Mouse (Mus musculus) midbrain, embryonic 11.5 days (tissue): ENCODE measurements around the gene Mob1b. TPM values are rescaled to one million over a fixed set of nuclear protein-coding genes. Genes with fewer than 3 reads are reported as not detected.

Source experiments
- ATAC-seq: fragments of 200-750 bp; cut with Nextera tagmentation; 2 replicates; pipeline ENCODE4 v1.8.0; 2017; ENCODE audit warnings: moderate TSS enrichment, moderate library complexity; ENCODE audit not compliant: low FRiP score
- DNase-seq: peaks from one replicate; pipeline ENCODE4 v3.0.0; 2015; ENCODE audit warnings: low spot score; ENCODE audit errors: missing footprints
- H3K27ac ChIP-seq: fragments of 300-500 bp; sonication (generic); 2 replicates; pipeline ENCODE4 v1.5.1; 2014; ENCODE audit warnings: low read depth, low read length
- H3K27me3 ChIP-seq: fragments of 300-500 bp; sonication (generic); 2 replicates; pipeline ENCODE4 v1.6.1; 2014; ENCODE audit warnings: mild to moderate bottlenecking, low read length, moderate library complexity, mixed read lengths; ENCODE audit not compliant: control insufficient read depth, insufficient read depth
- H3K36me3 ChIP-seq: fragments of 300-500 bp; sonication (generic); 2 replicates; pipeline ENCODE4 v1.6.1; 2014; ENCODE audit warnings: mild to moderate bottlenecking, low read length, moderate library complexity, mixed read lengths; ENCODE audit not compliant: control insufficient read depth, insufficient read depth
- H3K4me1 ChIP-seq: fragments of 300-500 bp; sonication (generic); 2 replicates; pipeline ENCODE4 v1.6.1; 2014; ENCODE audit warnings: low read length; ENCODE audit not compliant: control insufficient read depth, insufficient read depth
- H3K4me2 ChIP-seq: fragments of 300-500 bp; sonication (generic); 2 replicates; pipeline ENCODE4 v1.6.1; 2014; ENCODE audit warnings: mild to moderate bottlenecking, moderate library complexity
- H3K4me3 ChIP-seq: fragments of 300-500 bp; sonication (generic); 2 replicates; pipeline ENCODE4 v1.5.1; 2014; ENCODE audit warnings: low read depth, low read length
- H3K9ac ChIP-seq: fragments of 300-500 bp; sonication (generic); 2 replicates; pipeline ENCODE4 v1.6.1; 2014; ENCODE audit warnings: low read length
- H3K9me3 ChIP-seq: fragments of 300-500 bp; sonication (generic); 2 replicates; pipeline ENCODE4 v1.6.1; 2016; ENCODE audit warnings: low read length; ENCODE audit not compliant: control insufficient read depth
- WGBS: fragments of 180-500 bp; shearing (Covaris S2); extraction: QIAGEN DNeasy Blood & Tissue Kit; methylation state at CpG from one replicate; pipeline ENCODE4 v1.1.7; 2014; 5-methylcytosine and 5-hydroxymethylcytosine counted together
- polyA plus RNA-seq: library from polyadenylated mRNA; unstranded; fragments of >200 nt; fragmentation: Nextera tagmentation; extraction: Ambion mirVana; gene quantifications from 2 replicates; pipeline ENCODE4 v1.2.1, GENCODE M21; 2014

The Mob1b gene
- polyA plus RNA-seq, 1 experiment from 2014 or later: 18.3 TPM

DNA sequence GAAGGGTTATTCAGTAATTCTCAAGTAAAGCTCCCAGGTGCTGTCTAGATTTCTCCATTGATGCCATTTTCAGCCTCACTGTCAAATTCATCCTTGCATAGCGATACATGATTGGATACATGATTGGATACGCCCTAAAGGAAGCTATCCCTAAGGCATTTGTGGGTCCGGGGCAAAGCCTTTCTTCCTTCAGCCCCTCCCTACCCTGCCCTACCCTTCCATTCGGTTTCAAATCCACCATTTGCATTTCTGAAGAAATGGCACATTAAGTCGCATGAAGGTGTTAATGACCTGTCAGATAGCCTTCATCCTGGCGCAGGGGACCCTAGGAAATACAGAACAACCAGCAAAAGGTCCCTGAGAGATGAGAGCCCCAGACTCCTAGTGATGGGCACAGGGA is 35.3 kb upstream of the Mob1b start:
- H3K27me3 ChIP-seq: no peaks in the 10 kb centered on the region
- ATAC-seq (no peak), DNase-seq (peak; percentile 82)
- no peak overlapping the region for H3K4me3 ChIP-seq
- H3K9me3 ChIP-seq: no peaks in the 10 kb centered on the region
- H3K36me3 ChIP-seq: no peaks in the 10 kb centered on the region
- no peaks in the 10 kb centered on the region for H3K4me1 ChIP-seq
- H3K4me2 ChIP-seq: no peak overlapping the region
- no peak overlapping the region for H3K9ac ChIP-seq
- 19% methylated on average over 6 of the region's 6 CpGs for WGBS
- H3K27ac ChIP-seq: no peak overlapping the region

DNA sequence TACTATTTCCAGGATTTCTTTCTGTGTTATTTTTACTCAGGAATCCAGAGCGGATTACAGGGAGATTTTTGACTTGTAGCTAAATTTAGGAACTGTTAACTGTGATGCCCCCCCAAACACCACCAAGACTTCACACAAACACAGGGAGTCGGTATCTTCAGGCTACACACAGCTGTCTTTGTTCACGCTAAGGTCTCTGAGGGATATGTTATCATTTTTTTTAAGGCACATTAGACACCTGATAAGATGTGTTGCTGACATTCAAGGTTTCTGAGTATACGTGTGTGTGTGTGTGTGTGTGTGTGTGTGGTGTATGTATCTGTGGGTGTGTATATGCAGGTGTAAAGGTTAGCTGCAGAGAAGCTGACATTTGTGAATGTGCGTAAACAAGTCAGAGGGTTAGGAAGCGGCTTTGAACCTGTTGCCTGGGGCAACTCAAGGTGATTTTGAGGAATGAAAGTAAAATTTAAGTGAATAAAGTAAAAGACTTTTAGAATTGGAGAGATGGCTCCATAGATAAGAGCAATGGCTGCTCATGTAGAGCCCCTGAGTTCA is 34.8 kb upstream of the Mob1b start:
- ATAC-seq: no peak
- peak; percentile 68 for DNase-seq
- no peak overlapping the region for H3K9ac ChIP-seq
- no peaks in the 10 kb centered on the region for H3K36me3 ChIP-seq
- H3K4me2 ChIP-seq: no peak overlapping the region
- H3K27ac ChIP-seq: no peak overlapping the region
- H3K4me3 ChIP-seq: no peak overlapping the region
- no peaks in the 10 kb centered on the region for H3K4me1 ChIP-seq
- WGBS: 74% methylated on average over 6 of the region's 6 CpGs
- no peaks in the 10 kb centered on the region for H3K27me3 ChIP-seq
- no peaks in the 10 kb centered on the region for H3K9me3 ChIP-seq

DNA sequence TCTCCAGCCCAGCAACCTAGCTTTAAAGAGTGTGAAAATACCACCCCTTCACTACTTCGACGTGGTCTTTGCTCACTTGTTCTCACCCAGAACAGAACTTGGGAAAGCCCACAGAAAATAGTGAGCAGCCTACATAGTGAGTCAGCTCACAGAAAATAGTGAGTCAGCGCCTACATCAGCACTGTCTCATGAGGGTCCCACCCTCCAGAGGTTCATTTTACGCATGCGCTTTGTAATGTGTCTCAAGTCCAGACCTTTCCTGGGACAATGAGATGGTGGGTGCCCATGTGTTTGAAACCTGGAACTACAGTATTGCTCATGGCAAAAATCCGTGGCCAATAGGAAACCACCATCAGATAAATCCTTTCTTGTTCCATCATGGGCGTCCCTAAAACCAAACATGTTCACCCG is 32.7 kb upstream of the Mob1b start:
- Histone ChIP-seq H3K4me3 (no peak overlapping the region), H3K36me3 (no peaks in the 10 kb centered on the region), H3K4me1 (no peaks in the 10 kb centered on the region), H3K27me3 (no peaks in the 10 kb centered on the region), H3K9me3 (no peaks in the 10 kb centered on the region), H3K9ac (no peak overlapping the region), H3K4me2 (no peak overlapping the region), H3K27ac (no peak overlapping the region)
- DNase-seq: peak; percentile 54
- no peak for ATAC-seq
- WGBS: 84% methylated on average over 8 of the region's 8 CpGs

DNA sequence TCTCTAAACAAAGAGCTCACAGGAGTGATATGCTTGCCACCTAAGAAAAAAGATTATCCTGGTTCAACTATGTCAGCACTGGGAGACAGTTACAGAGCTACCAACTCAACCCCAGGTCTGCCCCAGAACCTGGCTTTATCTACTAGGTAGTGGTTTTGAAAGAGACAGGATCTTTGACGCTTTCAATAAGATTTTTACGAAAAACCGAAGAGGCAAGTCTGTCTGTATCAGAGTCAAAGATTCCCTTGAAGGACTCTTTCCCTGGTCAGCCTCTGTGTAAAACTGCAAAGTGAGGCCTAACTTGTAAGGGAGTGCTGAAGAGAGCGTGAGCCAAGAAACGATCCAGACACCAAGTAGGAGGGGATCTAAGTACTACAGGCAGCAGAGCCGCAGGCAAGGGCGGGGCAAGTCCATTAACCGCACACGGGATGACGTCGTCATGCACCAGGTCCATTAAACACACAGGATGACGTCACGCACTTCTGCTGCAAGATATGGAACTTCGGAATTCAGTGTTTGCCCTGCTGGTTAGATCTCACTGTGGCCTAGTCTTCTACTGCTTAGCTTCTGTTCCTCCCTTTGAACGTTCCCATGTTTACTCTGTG is 32.0 kb upstream of the Mob1b start:
- 88% methylated on average over 15 of the region's 15 CpGs for WGBS
- Histone ChIP-seq H3K4me3 (no peak overlapping the region), H3K9me3 (no peaks in the 10 kb centered on the region), H3K36me3 (no peaks in the 10 kb centered on the region), H3K27me3 (no peaks in the 10 kb centered on the region), H3K9ac (no peak overlapping the region), H3K27ac (no peak overlapping the region), H3K4me2 (no peak overlapping the region), H3K4me1 (no peaks in the 10 kb centered on the region)
- no peak for ATAC-seq
- DNase-seq: peak; percentile 82

DNA sequence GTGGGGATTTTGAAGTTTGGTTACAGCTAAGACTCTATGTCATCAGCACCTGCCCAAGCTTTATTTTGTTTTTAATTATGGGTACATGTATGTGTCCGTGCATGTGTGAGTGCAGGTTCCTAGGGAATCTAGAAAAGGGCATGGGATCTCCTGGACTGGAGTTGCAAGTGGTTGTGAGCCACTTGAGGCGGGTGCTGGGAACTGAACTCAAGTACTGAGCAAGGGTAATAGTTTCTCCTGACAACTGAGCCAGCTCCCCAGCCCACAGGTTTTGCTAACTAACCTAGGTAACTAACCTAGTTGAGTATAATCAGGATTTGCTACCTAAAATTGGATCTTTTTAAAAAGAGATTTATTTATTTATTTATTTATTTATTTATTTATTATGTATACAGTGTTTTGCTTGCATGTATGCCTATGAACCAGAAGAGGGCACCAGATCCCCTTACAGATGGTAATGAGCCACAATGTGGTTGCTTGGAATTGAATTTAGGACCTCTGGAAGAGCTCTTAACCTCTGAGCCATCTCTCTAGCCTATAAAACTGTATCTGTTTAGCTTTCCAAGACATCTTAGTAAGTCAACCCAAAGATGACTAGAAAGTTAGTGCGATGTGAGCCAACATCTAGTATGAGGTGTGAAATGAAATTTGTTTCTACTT is 31.2 kb upstream of the Mob1b start:
- WGBS: 78% methylated on average over 3 of the region's 3 CpGs
- Histone ChIP-seq H3K9me3 (no peaks in the 10 kb centered on the region), H3K27me3 (no peaks in the 10 kb centered on the region), H3K4me2 (no peak overlapping the region), H3K4me3 (no peak overlapping the region), H3K36me3 (no peaks in the 10 kb centered on the region), H3K9ac (no peak overlapping the region), H3K4me1 (no peaks in the 10 kb centered on the region), H3K27ac (no peak overlapping the region)
- DNase-seq: peak; percentile 84
- ATAC-seq: peak; percentile 50

DNA sequence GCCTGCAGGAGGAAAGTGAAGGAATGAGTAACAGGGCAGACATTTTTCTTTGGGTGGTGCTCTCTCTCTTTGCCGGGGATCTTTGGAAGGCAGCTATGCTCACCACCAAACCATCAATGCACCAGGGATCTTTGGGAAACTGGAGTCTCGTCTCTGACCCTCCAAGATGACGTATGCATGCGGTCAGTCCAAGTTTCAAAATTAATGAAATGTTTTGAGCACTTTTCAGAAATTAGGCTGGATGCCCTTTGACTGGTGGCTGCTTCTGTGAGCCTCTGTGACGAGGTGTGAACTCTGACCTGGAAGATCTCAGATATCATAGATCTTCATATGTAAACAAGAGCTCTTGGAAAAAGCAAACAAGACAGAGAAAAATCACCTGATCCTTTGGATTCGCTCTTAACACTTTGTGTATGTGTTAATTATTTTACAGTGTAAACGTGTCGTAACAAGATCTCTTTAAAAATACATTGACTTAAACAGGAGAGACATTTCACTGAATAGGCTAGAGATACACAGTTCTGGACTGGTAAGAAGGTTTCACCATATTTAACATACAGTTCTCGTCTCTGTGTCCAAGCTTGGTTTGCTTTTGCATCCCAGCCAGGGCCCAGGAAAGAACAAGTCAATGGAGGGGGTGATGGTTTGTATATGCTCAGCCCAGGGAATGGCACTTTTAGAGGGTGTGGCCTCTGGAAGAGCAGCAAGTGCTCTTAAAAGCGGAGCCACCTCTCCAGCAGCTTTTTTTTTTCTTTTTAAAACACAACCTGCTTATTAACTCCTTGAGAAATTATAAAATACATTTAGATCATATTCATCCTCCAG is 29.8 kb upstream of the Mob1b start:
- no peaks in the 10 kb centered on the region for H3K36me3 ChIP-seq
- WGBS: 75% methylated on average over 10 of the region's 10 CpGs
- no peak for ATAC-seq

DNA sequence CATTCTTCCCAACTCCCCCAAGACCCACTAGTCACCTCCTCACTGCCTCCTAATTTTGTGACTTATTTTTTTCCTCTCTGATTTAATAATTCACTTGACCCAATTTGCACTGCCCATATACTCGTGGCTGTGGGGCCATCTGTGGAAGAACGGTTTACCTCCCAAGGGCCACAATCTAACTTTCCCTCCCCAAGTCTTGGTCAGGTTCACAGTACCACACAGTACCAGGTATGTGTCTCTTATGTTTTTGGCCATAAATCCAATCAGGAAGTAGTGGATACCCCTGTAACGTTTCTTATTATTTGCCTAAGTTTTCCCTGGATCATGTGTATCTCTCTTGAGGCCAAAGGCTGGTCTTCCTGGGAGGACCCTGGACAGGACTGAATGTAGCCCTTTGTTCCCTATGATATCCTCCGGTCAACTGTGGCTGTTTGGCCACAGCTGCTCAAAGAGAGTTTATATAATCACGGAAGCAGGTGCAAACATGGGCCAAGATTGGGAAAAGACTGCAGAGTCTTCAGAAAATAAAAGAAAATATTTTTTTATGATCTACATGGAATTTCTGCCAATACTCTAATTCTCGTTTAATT is 29.1 kb upstream of the Mob1b start:
- ATAC-seq (no peak), DNase-seq (peak; percentile 69)
- no peak overlapping the region for H3K9ac ChIP-seq
- H3K27ac ChIP-seq: no peak overlapping the region
- no peaks in the 10 kb centered on the region for H3K4me1 ChIP-seq
- H3K4me2 ChIP-seq: no peak overlapping the region
- no peaks in the 10 kb centered on the region for H3K9me3 ChIP-seq
- no peaks in the 10 kb centered on the region for H3K27me3 ChIP-seq
- no peak overlapping the region for H3K4me3 ChIP-seq
- WGBS: 87% methylated on average over 6 of the region's 6 CpGs
- no peaks in the 10 kb centered on the region for H3K36me3 ChIP-seq

More for the DNA sequence above, 29.8 kb upstream of the Mob1b start:
- Histone ChIP-seq H3K27me3 (no peaks in the 10 kb centered on the region), H3K9ac (no peak overlapping the region), H3K4me1 (no peaks in the 10 kb centered on the region), H3K4me3 (no peak overlapping the region), H3K27ac (no peak overlapping the region), H3K9me3 (no peaks in the 10 kb centered on the region), H3K4me2 (no peak overlapping the region)
- peak; percentile 45 for DNase-seq

DNA sequence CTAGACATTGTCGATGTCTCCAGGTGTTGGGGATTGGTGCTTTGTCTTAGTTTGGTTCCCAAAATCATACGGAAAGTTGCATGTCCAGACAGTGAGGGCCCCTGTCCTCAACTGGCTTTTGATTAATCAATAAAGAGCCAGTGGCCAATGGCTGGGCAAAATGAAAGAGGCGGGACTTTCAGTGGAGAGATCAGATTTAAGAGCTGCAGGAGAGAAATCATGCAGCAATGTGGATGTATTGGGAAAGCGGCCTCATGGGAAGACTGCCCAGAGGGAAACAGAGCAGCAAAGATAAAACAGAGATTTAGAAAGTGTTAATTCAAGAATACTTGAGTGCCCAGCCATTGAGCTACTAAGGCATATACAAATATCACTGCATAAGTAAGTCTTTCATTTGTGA is 28.1 kb upstream of the Mob1b start:
- H3K27ac ChIP-seq: no peak overlapping the region
- ATAC-seq (no peak), DNase-seq (peak; percentile 35)
- no peak overlapping the region for H3K4me3 ChIP-seq
- no peaks in the 10 kb centered on the region for H3K4me1 ChIP-seq
- no peaks in the 10 kb centered on the region for H3K9me3 ChIP-seq
- WGBS: 84% methylated on average over 4 of the region's 4 CpGs
- H3K9ac ChIP-seq: no peak overlapping the region
- H3K4me2 ChIP-seq: no peak overlapping the region
- H3K27me3 ChIP-seq: no peaks in the 10 kb centered on the region
- no peaks in the 10 kb centered on the region for H3K36me3 ChIP-seq
